In genomic region chr7:17017036-17017435, GRCm38 (mm10) we compare ENCODE assay signal across 8 mouse cellular contexts. TPM values are rescaled to one million over a fixed set of nuclear protein-coding genes. Genes with fewer than 3 reads are reported as not detected.
A peak's percentile ranks its signal among the peaks of the same experiment; 100 is the strongest.
DNase-seq lines count a peak whose midpoint lies in the region; ATAC-seq and TF ChIP-seq lines count a peak whose summit lies in the region.

No protein-coding gene starts in this region.

- H3K27ac ChIP-seq in forebrain, postnatal 0 days (ENCODE audit: low read depth, low read length): peak overlapping the region; percentile 40; the same call in 1 of the 2 replicates
- peak overlapping the region; percentile 70 for H3K27ac ChIP-seq in lung, embryonic 15.5 days
- peak overlapping the region; percentile 81 for H3K27ac ChIP-seq in stomach, embryonic 15.5 days

- no peak overlapping the region for H3K9ac ChIP-seq in forebrain, postnatal 0 days
- no peak overlapping the region for H3K9ac ChIP-seq in lung, embryonic 15.5 days
- no peak overlapping the region for H3K9ac ChIP-seq in stomach, embryonic 15.5 days

- H3K9me3 ChIP-seq in forebrain, postnatal 0 days (ENCODE audit: low read length): no peaks in the 10 kb centered on the region
- H3K9me3 ChIP-seq in lung, embryonic 15.5 days: no peaks in the 10 kb centered on the region
- H3K9me3 ChIP-seq in stomach, embryonic 15.5 days: no peaks in the 10 kb centered on the region

- no peaks in the 10 kb centered on the region for H3K27me3 ChIP-seq in forebrain, postnatal 0 days (ENCODE audit: insufficient read depth, low read length)
- H3K27me3 ChIP-seq in lung, embryonic 15.5 days: no peaks in the 10 kb centered on the region
- no peaks in the 10 kb centered on the region for H3K27me3 ChIP-seq in stomach, embryonic 15.5 days (replicated peaks)

- 0 out of 2 replicates have a peak, but pooled peaks cover 4% of the 10 kb centered on the region for H3K4me1 ChIP-seq in forebrain, postnatal 0 days (ENCODE audit: insufficient read depth)
- H3K4me1 ChIP-seq in lung, embryonic 15.5 days: peaks cover 8% of the 10 kb centered on the region; the same call in 1 of the 2 replicates
- H3K4me1 ChIP-seq in stomach, embryonic 15.5 days: peaks cover 9% of the 10 kb centered on the region; the same call in 1 of the 2 replicates

- peak; percentile 86 for ATAC-seq in forebrain, postnatal 0 days
- ATAC-seq in lung, embryonic 15.5 days (ENCODE audit: borderline replicate concordance, extremely low read depth, low FRiP score, low TSS enrichment): peak; percentile 69
- peak; percentile 96 for ATAC-seq in stomach, embryonic 15.5 days (ENCODE audit: insufficient read depth, low FRiP score, low read depth)

- H3K36me3 ChIP-seq in forebrain, postnatal 0 days (ENCODE audit: insufficient read depth): peaks cover 65% of the 10 kb centered on the region
- H3K36me3 ChIP-seq in lung, embryonic 15.5 days: peaks cover 82% of the 10 kb centered on the region
- H3K36me3 ChIP-seq in stomach, embryonic 15.5 days: peaks cover 50% of the 10 kb centered on the region

- WGBS in forebrain, postnatal 0 days: 31% methylated on average over 1 of the region's 1 CpGs
- 43% methylated on average over 1 of the region's 1 CpGs for WGBS in lung, embryonic 15.5 days
- WGBS in stomach, embryonic 15.5 days: 37% methylated on average over 1 of the region's 1 CpGs

- peak; percentile 88 for DNase-seq in 416B (ENCODE audit: low read depth)
- DNase-seq in adrenal gland, postnatal 10 days: peak; percentile 95
- DNase-seq in forebrain, postnatal 0 days: peak; percentile 86
- peak; percentile 83 for DNase-seq in heart, postnatal 25 days (ENCODE audit: low spot score)
- DNase-seq in layer of hippocampus, adult 9-11 months: peak; percentile 96
- DNase-seq in embryo, embryonic 10 days (ENCODE audit: low spot score): no peak

- no peak overlapping the region for H3K4me3 ChIP-seq in forebrain, postnatal 0 days (ENCODE audit: low read depth, low read length)
- no peak overlapping the region for H3K4me3 ChIP-seq in lung, embryonic 15.5 days
- no peak overlapping the region for H3K4me3 ChIP-seq in stomach, embryonic 15.5 days (replicated peaks)

- intact Hi-C loops in heart, postnatal 25 days (cut with DNase I): no loop called here

- TF ChIP-seq CTCF in forebrain, postnatal 0 days (IDR thresholded peaks at IDR 0.05; ENCODE audit: low read depth): no peak

- no peak overlapping the region for H3K4me2 ChIP-seq in forebrain, postnatal 0 days (ENCODE audit: low read depth)
- no peak overlapping the region for H3K4me2 ChIP-seq in lung, embryonic 15.5 days
- no peak overlapping the region for H3K4me2 ChIP-seq in stomach, embryonic 15.5 days

RNA-seq across cellular contexts. Expression of gene Ppp5c, which starts 10.7 kb away (rescaled TPM):
- total RNA-seq in adrenal gland, postnatal 10 days (2021): 10 to 100 TPM; 81.5 to 90.1 TPM
- total RNA-seq in forebrain, postnatal 0 days (2014; rRNA removed): 56.6 and 65.7 TPM in 2 replicates
- 129 and 137 TPM in 2 replicates for polyA plus RNA-seq in forebrain, postnatal 0 days (2015; fragmentation: Nextera tagmentation; extraction: Ambion mirVana)
- total RNA-seq in heart, postnatal 25 days (2021): 100 to 1,000 TPM in 1 of 2 experiments, 10 to 100 TPM in 1; 97.5 to 102 TPM
- polyA plus RNA-seq in lung, embryonic 15.5 days (2015; fragmentation: Nextera tagmentation; extraction: Ambion mirVana): 107 and 110 TPM in 2 replicates
- polyA plus RNA-seq in stomach, embryonic 15.5 days (2015; fragmentation: Nextera tagmentation; extraction: Ambion mirVana): 92.9 and 95.7 TPM in 2 replicates

RNA-seq across cellular contexts. Expression of gene Ccdc8, which starts 24.5 kb away (rescaled TPM):
- 10 to 100 TPM; 16.2 to 21.2 TPM for total RNA-seq in adrenal gland, postnatal 10 days (2021)
- 4.0 and 5.2 TPM in 2 replicates for total RNA-seq in forebrain, postnatal 0 days (2014; rRNA removed)
- polyA plus RNA-seq in forebrain, postnatal 0 days (2015; fragmentation: Nextera tagmentation; extraction: Ambion mirVana): 1.5 and 2.0 TPM in 2 replicates
- 1 to 10 TPM; 5.2 to 6.5 TPM for total RNA-seq in heart, postnatal 25 days (2021)
- polyA plus RNA-seq in lung, embryonic 15.5 days (2015; fragmentation: Nextera tagmentation; extraction: Ambion mirVana): 34.9 and 35.9 TPM in 2 replicates
- polyA plus RNA-seq in stomach, embryonic 15.5 days (2015; fragmentation: Nextera tagmentation; extraction: Ambion mirVana): 29.4 and 33.3 TPM in 2 replicates

RNA-seq across cellular contexts. Expression of gene Gm42372, which starts 34.1 kb away (rescaled TPM):
- 1 to 10 TPM; 1.3 to 1.8 TPM for total RNA-seq in adrenal gland, postnatal 10 days (2021)
- total RNA-seq in forebrain, postnatal 0 days (2014; rRNA removed): 34.9 and 40.0 TPM in 2 replicates
- polyA plus RNA-seq in forebrain, postnatal 0 days (2015; fragmentation: Nextera tagmentation; extraction: Ambion mirVana): 4.0 and 5.9 TPM in 2 replicates
- total RNA-seq in heart, postnatal 25 days (2021): not detected
- polyA plus RNA-seq in lung, embryonic 15.5 days (2015; fragmentation: Nextera tagmentation; extraction: Ambion mirVana): 0.16 and 0.17 TPM in 2 replicates
- polyA plus RNA-seq in stomach, embryonic 15.5 days (2015; fragmentation: Nextera tagmentation; extraction: Ambion mirVana): 0.31 and 0.34 TPM in 2 replicates

RNA-seq across cellular contexts. Expression of gene Hif3a, which starts 45.2 kb away (rescaled TPM):
- 1 to 10 TPM; 4.9 to 6.7 TPM for total RNA-seq in adrenal gland, postnatal 10 days (2021)
- 7.2 and 12.2 TPM in 2 replicates for total RNA-seq in forebrain, postnatal 0 days (2014; rRNA removed)
- polyA plus RNA-seq in forebrain, postnatal 0 days (2015; fragmentation: Nextera tagmentation; extraction: Ambion mirVana): 1.1 and 2.0 TPM in 2 replicates
- 1 to 10 TPM; 1.8 to 1.9 TPM for total RNA-seq in heart, postnatal 25 days (2021)
- 37.6 and 41.5 TPM in 2 replicates for polyA plus RNA-seq in lung, embryonic 15.5 days (2015; fragmentation: Nextera tagmentation; extraction: Ambion mirVana)
- polyA plus RNA-seq in stomach, embryonic 15.5 days (2015; fragmentation: Nextera tagmentation; extraction: Ambion mirVana): 47.3 and 54.9 TPM in 2 replicates

RNA-seq across cellular contexts. Expression of gene Psg16, which starts 56.8 kb away (rescaled TPM):
- total RNA-seq in adrenal gland, postnatal 10 days (2021): under 1 TPM; 0.30 to 0.42 TPM
- 2.3 and 5.1 TPM in 2 replicates for total RNA-seq in forebrain, postnatal 0 days (2014; rRNA removed)
- polyA plus RNA-seq in forebrain, postnatal 0 days (2015; fragmentation: Nextera tagmentation; extraction: Ambion mirVana): 3.3 and 5.7 TPM in 2 replicates
- total RNA-seq in heart, postnatal 25 days (2021): under 1 TPM; 0.14 to 0.16 TPM
- polyA plus RNA-seq in lung, embryonic 15.5 days (2015; fragmentation: Nextera tagmentation; extraction: Ambion mirVana): 0.10 and 0.19 TPM in 2 replicates
- 0.30 and 0.63 TPM in 2 replicates for polyA plus RNA-seq in stomach, embryonic 15.5 days (2015; fragmentation: Nextera tagmentation; extraction: Ambion mirVana)

Comparison
In these comparisons a context has a peak if more than half of its experiments do, and no peak if none do; other contexts are left out.
1. RNA of gene Gm42372, which starts 34.1 kb away (total RNA-seq): 34.9 to 40.0 TPM in forebrain, postnatal 0 days; 1.3 to 1.8 TPM in adrenal gland, postnatal 10 days and not detected in heart, postnatal 25 days; every median in the first group is over 10 times any median in the second.
2. Peak in every context shown above with its lines, with median percentiles within 50 percentile points of each other: ATAC-seq and H3K27ac ChIP-seq.